Mouse (Mus musculus): ENCODE results near the gene Dnajc17.

The Dnajc17 gene

GRCm38 (mm10) chr2:119208344-119209175 is at the start of gene Dnajc17, which contains the start of gene Zfyve19:
Gene Dnajc17 (minus strand): TSS chr2:119208795.
Gene Zfyve19 (plus strand): TSS chr2:119208617.
- DNase-seq (ENCODE audit: low read depth): peak; percentile 97

GRCm38 (mm10) chr2:119254976-119255375 is 46.4 kb upstream of the Dnajc17 start:
- DNase-seq (ENCODE audit: low read depth): no peak

GRCm38 (mm10) chr2:119250826-119251478 is 42.4 kb upstream of the Dnajc17 start:
- DNase-seq (ENCODE audit: low read depth): peak; percentile 91

GRCm38 (mm10) chr2:119250377-119250776 is 41.8 kb upstream of the Dnajc17 start:
- DNase-seq (ENCODE audit: low read depth): no peak

GRCm38 (mm10) chr2:119249592-119250061 is 41.0 kb upstream of the Dnajc17 start:
- DNase-seq (ENCODE audit: low read depth): no peak

GRCm38 (mm10) chr2:119247904-119248303 is 39.3 kb upstream of the Dnajc17 start:
- no peak for DNase-seq (ENCODE audit: low read depth)

- DNase-seq (ENCODE audit: low read depth): peak; percentile 76
Measured at GRCm38 (mm10) chr2:119245246-119245645, 36.7 kb upstream of the Dnajc17 start.

- no peak for DNase-seq (ENCODE audit: low read depth)
Measured at GRCm38 (mm10) chr2:119242548-119242947, 34.0 kb upstream of the Dnajc17 start.

- DNase-seq (ENCODE audit: low read depth): no peak
Measured at GRCm38 (mm10) chr2:119240819-119241186, 32.2 kb upstream of the Dnajc17 start.

- DNase-seq (ENCODE audit: low read depth): peak; percentile 23
Measured at GRCm38 (mm10) chr2:119240075-119240818, 31.7 kb upstream of the Dnajc17 start.

GRCm38 (mm10) chr2:119238671-119239070 is 30.1 kb upstream of the Dnajc17 start:
- no peak for DNase-seq (ENCODE audit: low read depth)

- DNase-seq (ENCODE audit: low read depth): no peak
Measured at GRCm38 (mm10) chr2:119237871-119238220, 29.3 kb upstream of the Dnajc17 start.

GRCm38 (mm10) chr2:119237210-119237870 is 28.7 kb upstream of the Dnajc17 start, which contains the start of gene Spint1:
Gene Spint1 (plus strand): TSS chr2:119237362.
- no peak for DNase-seq (ENCODE audit: low read depth)

- no peak for DNase-seq (ENCODE audit: low read depth)
Measured at GRCm38 (mm10) chr2:119236682-119237209, 28.2 kb upstream of the Dnajc17 start.

- no peak for DNase-seq (ENCODE audit: low read depth)
Measured at GRCm38 (mm10) chr2:119229775-119230704, 21.4 kb upstream of the Dnajc17 start, which contains the start of gene Ppp1r14d. Gene Ppp1r14d (minus strand): TSS chr2:119229906.

GRCm38 (mm10) chr2:119209176-119209507 is 547 bp upstream of the Dnajc17 start:
- DNase-seq (ENCODE audit: low read depth): peak; percentile 70

- no peak for DNase-seq (ENCODE audit: low read depth)
Measured at GRCm38 (mm10) chr2:119207961-119208343, 643 bp downstream of the Dnajc17 start.

- no peak for DNase-seq (ENCODE audit: low read depth)
Measured at GRCm38 (mm10) chr2:119203871-119204460, 4.6 kb downstream of the Dnajc17 start.

- peak; percentile 40 for DNase-seq (ENCODE audit: low read depth)
Measured at GRCm38 (mm10) chr2:119202914-119203453, 5.6 kb downstream of the Dnajc17 start.

- DNase-seq (ENCODE audit: low read depth): no peak
Measured at GRCm38 (mm10) chr2:119198934-119199333, 9.7 kb downstream of the Dnajc17 start.

Data from 416B (cell line).